Mouse (Mus musculus) midbrain, embryonic 14.5 days (tissue): ENCODE data around the gene Klk1b9. TPM values are rescaled to one million over a fixed set of nuclear protein-coding genes. Genes with fewer than 3 reads are reported as not detected.
A peak's percentile ranks its signal among the peaks of the same experiment; 100 is the strongest.
"Not testable (repeated sequence)": the region's sequence is repeated elsewhere in the genome, so short reads cannot be mapped to it uniquely, and the experiment has no call there.

Source experiments
- ATAC-seq: fragments of 200-750 bp; cut with Nextera tagmentation; 2 replicates; pipeline ENCODE4 v1.8.0; 2017; ENCODE audit warnings: moderate number of reproducible peaks, moderate library complexity; ENCODE audit not compliant: low FRiP score, low TSS enrichment
- DNase-seq: peaks from one replicate; pipeline ENCODE4 v3.0.0-alpha.2; 2015
- H3K27ac ChIP-seq: fragments of 300-500 bp; sonication (generic); replicated peaks from 2 replicates; pipeline ENCODE4 v1.5.1; 2014; ENCODE audit warnings: mild to moderate bottlenecking, low read depth, low read length, moderate library complexity
- H3K27me3 ChIP-seq: fragments of 300-500 bp; sonication (generic); 2 replicates; pipeline ENCODE4 v1.6.1; 2014; ENCODE audit warnings: low read length, control low read depth, mixed read lengths; ENCODE audit not compliant: control insufficient read depth, insufficient read depth
- H3K36me3 ChIP-seq: fragments of 300-500 bp; sonication (generic); 2 replicates; pipeline ENCODE4 v1.6.1; 2014; ENCODE audit warnings: low read length, control low read depth; ENCODE audit not compliant: control insufficient read depth, insufficient read depth
- H3K4me1 ChIP-seq: fragments of 300-500 bp; sonication (generic); 2 replicates; pipeline ENCODE4 v1.6.1; 2014; ENCODE audit warnings: mild to moderate bottlenecking, antibody characterized with exemption, low read length, control low read depth; ENCODE audit not compliant: control insufficient read depth, insufficient read depth
- H3K4me2 ChIP-seq: fragments of 300-500 bp; sonication (generic); 2 replicates; pipeline ENCODE4 v1.6.1; 2014; ENCODE audit warnings: mild to moderate bottlenecking, low read length, moderate library complexity
- H3K4me3 ChIP-seq: fragments of 300-500 bp; sonication (generic); replicated peaks from 2 replicates; pipeline ENCODE4 v1.5.1; 2014; ENCODE audit warnings: low read depth, low read length
- H3K9ac ChIP-seq: fragments of 300-500 bp; sonication (generic); replicated peaks from 2 replicates; pipeline ENCODE4 v1.6.1; 2014; ENCODE audit warnings: mild to moderate bottlenecking, low read length, moderate library complexity
- H3K9me3 ChIP-seq: fragments of 300-500 bp; sonication (generic); 2 replicates; pipeline ENCODE4 v1.6.1; 2016; ENCODE audit warnings: low read length, control low read depth, mixed read lengths; ENCODE audit not compliant: control insufficient read depth
- WGBS: fragments of 180-500 bp; shearing (Covaris S2); extraction: QIAGEN DNeasy Blood & Tissue Kit; methylation state at CpG from one replicate; pipeline ENCODE4 v1.1.7; 2014; 5-methylcytosine and 5-hydroxymethylcytosine counted together
- polyA plus RNA-seq: library from polyadenylated mRNA; unstranded; fragments of >200 nt; fragmentation: Nextera tagmentation; extraction: Ambion mirVana; gene quantifications from 2 replicates; pipeline ENCODE4 v1.2.1, GENCODE M21; 2014

The Klk1b9 gene
- polyA plus RNA-seq = not detected in 2 replicates

- not testable (repeated sequence) for H3K9me3 ChIP-seq, H3K27me3 ChIP-seq, H3K27ac ChIP-seq, H3K4me3 ChIP-seq, ATAC-seq, H3K9ac ChIP-seq, H3K4me1 ChIP-seq, DNase-seq, H3K36me3 ChIP-seq, H3K4me2 ChIP-seq
- 86% methylated on average over 1 of the region's 1 CpGs for WGBS
Measured at GRCm38 (mm10) chr7:43975761-43976160, at the start of gene Klk1b9. TSS of gene Klk1b9 (plus strand) at chr7:43976061.

- Histone ChIP-seq H3K9ac (no peak overlapping the region), H3K27me3 (no peaks in the 10 kb centered on the region), H3K9me3 (no peaks in the 10 kb centered on the region), H3K36me3 (no peaks in the 10 kb centered on the region), H3K4me2 (no peak overlapping the region), H3K4me3 (no peak overlapping the region), H3K27ac (no peak overlapping the region), H3K4me1 (no peaks in the 10 kb centered on the region)
- ATAC-seq (no peak), DNase-seq (peak; percentile 23)
- WGBS = 48% methylated on average over 4 of the region's 4 CpGs
Measured at GRCm38 (mm10) chr7:43928521-43928920, 47.3 kb upstream of the Klk1b9 start.

DNA sequence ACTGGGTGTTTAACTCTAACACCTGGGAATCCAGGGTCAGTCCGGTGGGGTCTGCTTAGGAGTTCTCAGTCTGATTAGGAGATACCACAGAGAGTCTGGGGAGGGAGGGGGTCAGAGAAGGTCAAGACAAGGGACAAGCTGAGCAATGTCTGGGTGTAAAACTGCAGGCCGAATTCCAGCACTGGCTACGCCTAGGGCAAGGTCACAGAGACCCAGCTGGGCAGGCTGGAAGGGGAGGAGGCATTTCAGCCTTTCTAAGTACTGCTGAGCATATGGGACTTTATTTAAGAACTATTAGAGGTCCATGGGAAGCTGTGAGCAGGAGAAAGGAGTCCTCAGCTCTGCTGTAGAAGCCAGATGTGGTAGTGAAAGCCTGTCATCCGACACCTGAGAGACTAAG, 43.5 kb upstream of the Klk1b9 start:
- no peak for ATAC-seq
- H3K9ac ChIP-seq = no peak overlapping the region

GRCm38 (mm10) chr7:43933440-43933839, 42.4 kb upstream of the Klk1b9 start, which contains the start of gene Klk15:
TSS of gene Klk15 (plus strand) at chr7:43933740.
- Histone ChIP-seq H3K9ac (no peak within 1 kb of the TSS), H3K27ac (no peak within 1 kb of the TSS), H3K4me3 (no peak within 1 kb of the TSS), H3K4me2 (no peak within 1 kb of the TSS), H3K27me3 (no peaks in the 10 kb centered on the region), H3K4me1 (no peaks in the 10 kb centered on the region), H3K36me3 (no peaks in the 10 kb centered on the region), H3K9me3 (no peaks in the 10 kb centered on the region)
- no peak for DNase-seq
- ATAC-seq = no peak
- WGBS = 94% methylated on average over 3 of the region's 3 CpGs

More for the DNA sequence above, 43.5 kb upstream of the Klk1b9 start:
- Histone ChIP-seq H3K4me2 (no peak overlapping the region), H3K27me3 (no peaks in the 10 kb centered on the region), H3K9me3 (no peaks in the 10 kb centered on the region), H3K27ac (no peak overlapping the region), H3K4me1 (no peaks in the 10 kb centered on the region), H3K36me3 (no peaks in the 10 kb centered on the region), H3K4me3 (no peak overlapping the region)
- no peak for DNase-seq
- WGBS = 78% methylated on average over 4 of the region's 4 CpGs

GRCm38 (mm10) chr7:43934747-43935146, 41.1 kb upstream of the Klk1b9 start:
- DNase-seq = no peak
- Histone ChIP-seq H3K4me2 (no peak overlapping the region), H3K36me3 (no peaks in the 10 kb centered on the region), H3K4me1 (no peaks in the 10 kb centered on the region), H3K27me3 (no peaks in the 10 kb centered on the region), H3K4me3 (no peak overlapping the region), H3K9ac (no peak overlapping the region), H3K9me3 (no peaks in the 10 kb centered on the region), H3K27ac (no peak overlapping the region)
- no peak for ATAC-seq
- WGBS = 61% methylated on average over 3 of the region's 3 CpGs

DNA sequence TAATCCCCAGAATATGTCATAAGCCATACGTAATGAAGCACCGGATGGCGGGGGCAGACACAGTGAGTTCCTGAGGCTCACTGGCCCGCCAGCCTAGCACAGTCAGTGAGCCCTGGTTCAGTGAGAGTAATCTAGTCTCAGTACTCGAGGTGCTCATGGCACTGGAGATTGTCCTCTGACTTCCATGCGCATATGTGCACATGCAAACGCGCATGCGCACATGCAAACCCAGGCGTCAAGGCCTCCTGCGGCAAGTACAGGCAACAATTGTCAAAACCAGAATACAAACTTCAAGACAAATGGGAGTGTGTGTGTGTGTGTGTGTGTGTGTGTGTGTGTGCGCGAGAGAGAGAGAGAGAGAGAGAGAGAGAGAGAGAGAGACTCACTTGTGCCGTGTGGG, 39.3 kb upstream of the Klk1b9 start:
- ATAC-seq (no peak), DNase-seq (no peak)
- Histone ChIP-seq H3K4me1 (no peaks in the 10 kb centered on the region), H3K9me3 (no peaks in the 10 kb centered on the region), H3K27ac (no peak overlapping the region), H3K4me3 (no peak overlapping the region), H3K36me3 (no peaks in the 10 kb centered on the region), H3K27me3 (no peaks in the 10 kb centered on the region), H3K4me2 (no peak overlapping the region), H3K9ac (no peak overlapping the region)
- 88% methylated on average over 14 of the region's 14 CpGs for WGBS

GRCm38 (mm10) chr7:43942293-43942692, 33.6 kb upstream of the Klk1b9 start:
- H3K4me2 ChIP-seq, H3K4me1 ChIP-seq, ATAC-seq, H3K27me3 ChIP-seq, H3K9me3 ChIP-seq, H3K4me3 ChIP-seq, H3K36me3 ChIP-seq, DNase-seq, H3K9ac ChIP-seq, H3K27ac ChIP-seq: not testable (repeated sequence)
- 71% methylated on average over 3 of the region's 3 CpGs for WGBS

DNA sequence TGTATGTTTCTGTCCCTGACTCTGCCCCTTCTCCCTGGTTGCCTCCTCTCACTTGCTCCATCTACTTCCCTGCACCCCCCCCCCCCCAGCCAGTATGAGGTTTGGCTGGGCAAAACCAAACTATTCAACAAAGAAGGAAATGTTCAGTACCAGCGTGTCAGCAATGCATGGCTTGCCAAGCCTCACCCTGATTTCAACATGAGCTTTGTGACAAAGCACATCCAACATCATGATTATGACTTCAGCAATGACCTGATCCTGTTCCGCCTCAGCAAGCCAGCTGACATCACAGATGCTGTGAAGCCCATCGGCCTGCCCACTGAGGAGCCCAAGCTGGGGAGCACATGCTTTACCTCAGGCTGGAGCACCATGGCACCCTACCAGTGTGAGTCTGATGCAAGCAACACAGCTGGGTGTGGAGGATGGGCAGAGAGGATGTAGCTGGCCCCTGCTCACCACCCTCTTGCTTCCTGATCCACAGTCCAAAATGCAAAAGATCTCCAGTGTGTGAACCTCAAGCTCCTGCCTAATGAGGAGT, 31.1 kb upstream of the Klk1b9 start:
- 78% methylated on average over 3 of the region's 3 CpGs for WGBS

DNA sequence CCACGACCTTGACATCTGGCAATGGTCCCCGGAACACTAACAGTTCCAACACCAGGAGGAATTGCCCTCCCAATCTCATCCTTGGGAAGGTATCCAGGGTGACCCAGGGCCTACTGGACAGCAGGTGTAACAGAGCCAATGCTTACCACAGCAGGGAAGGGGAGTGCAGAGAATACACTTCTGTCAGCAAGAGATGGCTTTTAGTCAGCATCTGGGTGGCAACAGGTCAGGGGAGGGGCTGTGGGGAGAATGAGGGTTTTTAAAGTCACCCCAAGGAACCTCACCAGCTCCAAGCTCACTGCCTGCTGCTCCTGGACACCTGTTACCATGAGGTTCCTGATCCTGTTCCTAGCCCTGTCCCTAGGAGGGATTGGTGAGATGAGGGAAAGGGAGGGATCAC, 25.5 kb upstream of the Klk1b9 start, which contains the start of gene Klk1b8:
TSS of gene Klk1b8 (plus strand) at position 301 of the 400 bp plus-strand sequence.
- no peak for DNase-seq
- no peaks in the 10 kb centered on the region for H3K27me3 ChIP-seq
- ATAC-seq = no peak
- H3K9me3 ChIP-seq = no peaks in the 10 kb centered on the region
- 86% methylated on average over 2 of the region's 2 CpGs for WGBS
- no peak within 1 kb of the TSS for H3K27ac ChIP-seq
- H3K4me2 ChIP-seq = no peak within 1 kb of the TSS
- H3K36me3 ChIP-seq = no peaks in the 10 kb centered on the region
- no peak within 1 kb of the TSS for H3K9ac ChIP-seq
- no peak within 1 kb of the TSS for H3K4me3 ChIP-seq
- no peaks in the 10 kb centered on the region for H3K4me1 ChIP-seq

More for the DNA sequence above, 31.1 kb upstream of the Klk1b9 start:
- no peak overlapping the region for H3K9ac ChIP-seq
- H3K4me1 ChIP-seq = no peaks in the 10 kb centered on the region
- no peak overlapping the region for H3K4me3 ChIP-seq
- DNase-seq (no peak), ATAC-seq (no peak)
- H3K27ac ChIP-seq = no peak overlapping the region
- no peaks in the 10 kb centered on the region for H3K27me3 ChIP-seq
- H3K9me3 ChIP-seq = no peaks in the 10 kb centered on the region
- H3K36me3 ChIP-seq = no peaks in the 10 kb centered on the region
- H3K4me2 ChIP-seq = no peak overlapping the region
